Mouse (Mus musculus) inflammation-experienced regulatory T-cells, adult 6 months (primary cell): ENCODE measurements around the gene Relt. TPM values are rescaled to one million over a fixed set of nuclear protein-coding genes. Genes with fewer than 3 reads are reported as not detected.
"Not testable (repeated sequence)": the region's sequence is repeated elsewhere in the genome, so short reads cannot be mapped to it uniquely, and the experiment has no call there.

Experiments used
- ATAC-seq: one replicate; pipeline ENCODE4 v1.8.0; 2017
- polyA plus RNA-seq, 3 experiments: library from polyadenylated mRNA; unstranded; fragments of 100-300 nt; shearing (Covaris generic); gene quantifications; one replicate each; pipeline ENCODE4 v1.2.1; 2017

Relt gene
- polyA plus RNA-seq, 3 experiments from 2014 or later: 11.1 to 13.9 (median 12.3) TPM

GRCm38 (mm10) chr7:100875822-100876221, 12.6 kb upstream of the Relt start:
- ATAC-seq: peak; percentile 46

GRCm38 (mm10) chr7:100873197-100873596, 10.0 kb upstream of the Relt start:
- no peak for ATAC-seq

- ATAC-seq: no peak
These were observed 8.6 kb upstream of the Relt start for GRCm38 (mm10) chr7:100871892-100872291.

- ATAC-seq: no peak
These were observed 8.1 kb upstream of the Relt start for GRCm38 (mm10) chr7:100871355-100871754.

GRCm38 (mm10) chr7:100869877-100870629, 6.8 kb upstream of the Relt start:
- ATAC-seq: no peak

GRCm38 (mm10) chr7:100868551-100868950, 5.3 kb upstream of the Relt start:
- ATAC-seq: no peak

- no peak for ATAC-seq
These were observed 4.3 kb upstream of the Relt start for GRCm38 (mm10) chr7:100867561-100867960.

GRCm38 (mm10) chr7:100866675-100867074, 3.4 kb upstream of the Relt start:
- no peak for ATAC-seq

GRCm38 (mm10) chr7:100862353-100862752, 893 bp downstream of the Relt start:
- no peak for ATAC-seq

- no peak for ATAC-seq
These were observed 2.0 kb downstream of the Relt start for GRCm38 (mm10) chr7:100861209-100861608.

- no peak for ATAC-seq
These were observed 2.8 kb downstream of the Relt start for GRCm38 (mm10) chr7:100860450-100860849.

GRCm38 (mm10) chr7:100855795-100856573, 7.3 kb downstream of the Relt start:
- ATAC-seq: peak; percentile 95

- no peak for ATAC-seq
These were observed 7.9 kb downstream of the Relt start for GRCm38 (mm10) chr7:100855300-100855699.

GRCm38 (mm10) chr7:100854861-100855260, 8.4 kb downstream of the Relt start:
- ATAC-seq: no peak

GRCm38 (mm10) chr7:100854137-100854814, 9.0 kb downstream of the Relt start:
- no peak for ATAC-seq

GRCm38 (mm10) chr7:100853396-100853795, 9.8 kb downstream of the Relt start:
- ATAC-seq: no peak

- no peak for ATAC-seq
These were observed 11.5 kb downstream of the Relt start for GRCm38 (mm10) chr7:100851481-100852356.

GRCm38 (mm10) chr7:100849508-100849907, 13.7 kb downstream of the Relt start:
- ATAC-seq: no peak

- ATAC-seq: peak; percentile 61
These were observed 14.5 kb downstream of the Relt start for GRCm38 (mm10) chr7:100848744-100849143.

- no peak for ATAC-seq
These were observed 16.1 kb downstream of the Relt start for GRCm38 (mm10) chr7:100847131-100847530.

GRCm38 (mm10) chr7:100846033-100846432, 17.2 kb downstream of the Relt start:
- ATAC-seq: not testable (repeated sequence)

- peak; percentile 58 for ATAC-seq
These were observed 17.8 kb downstream of the Relt start for GRCm38 (mm10) chr7:100845412-100845811.
